Mouse (Mus musculus): ENCODE data around the gene Gm17018.
A peak's percentile ranks its signal among the peaks of the same experiment; 100 is the strongest.

GRCm38 (mm10) chr19:45544152-45544924 lies 16.1 kb upstream of the Gm17018 start:
- TF ChIP-seq POLR2A (IDR thresholded peaks at IDR 0.05; ENCODE audit: insufficient read depth, low read depth, low read length) (no peak), CTCF (IDR thresholded peaks at IDR 0.05; ENCODE audit: insufficient read depth, low read depth, low read length) (0 out of 2 replicates have a peak, but pooled peaks have one; percentile 9)
